Mouse (Mus musculus) olfactory bulb, adult 2 months (tissue): ENCODE measurements around the gene Aco1. TPM values are rescaled to one million over a fixed set of nuclear protein-coding genes. Genes with fewer than 3 reads are reported as not detected.

Experiments
- H3K27ac ChIP-seq: fragments of 200-500 bp; 2 replicates; pipeline ENCODE4 v1.5.1; 2012; ENCODE audit warnings: low read depth, low read length; ENCODE audit not compliant: insufficient read depth
- H3K4me1 ChIP-seq: fragments of 200-500 bp; 2 replicates; pipeline ENCODE4 v1.6.1; 2012; ENCODE audit warnings: low read length; ENCODE audit not compliant: control insufficient read depth, insufficient read depth
- H3K4me3 ChIP-seq: fragments of 200-500 bp; 2 replicates; pipeline ENCODE4 v1.5.1; 2012; ENCODE audit warnings: mild to moderate bottlenecking, low read depth, low read length, moderate library complexity; ENCODE audit not compliant: insufficient read depth
- CTCF ChIP-seq: fragments of 200-500 bp; IDR thresholded peaks from 2 replicates; pipeline ENCODE4 v1.5.1; 2012; ENCODE audit warnings: low read depth, mild to moderate bottlenecking, low read length, moderate library complexity; ENCODE audit not compliant: insufficient read depth
- POLR2A ChIP-seq: fragments of 200-500 bp; IDR thresholded peaks from 2 replicates; pipeline ENCODE4 v1.6.1; 2012; ENCODE audit warnings: mild to moderate bottlenecking, low read depth, low read length, moderate library complexity; ENCODE audit not compliant: insufficient read depth
- WGBS: fragments of 180-500 bp; shearing (Covaris S2); methylation state at CpG from one replicate; pipeline ENCODE4 v1.1.7; 2018; 5-methylcytosine and 5-hydroxymethylcytosine counted together
- polyA plus RNA-seq: library from polyadenylated mRNA; stranded (reverse); fragments of >200 nt; gene quantifications from 2 replicates; pipeline ENCODE4 v1.2.4, GENCODE M21; 2012; ENCODE audit warnings: low replicate concordance; ENCODE audit not compliant: missing spikeins, insufficient read depth, insufficient read length

Aco1 gene
- polyA plus RNA-seq, 1 experiment = not detected

DNA sequence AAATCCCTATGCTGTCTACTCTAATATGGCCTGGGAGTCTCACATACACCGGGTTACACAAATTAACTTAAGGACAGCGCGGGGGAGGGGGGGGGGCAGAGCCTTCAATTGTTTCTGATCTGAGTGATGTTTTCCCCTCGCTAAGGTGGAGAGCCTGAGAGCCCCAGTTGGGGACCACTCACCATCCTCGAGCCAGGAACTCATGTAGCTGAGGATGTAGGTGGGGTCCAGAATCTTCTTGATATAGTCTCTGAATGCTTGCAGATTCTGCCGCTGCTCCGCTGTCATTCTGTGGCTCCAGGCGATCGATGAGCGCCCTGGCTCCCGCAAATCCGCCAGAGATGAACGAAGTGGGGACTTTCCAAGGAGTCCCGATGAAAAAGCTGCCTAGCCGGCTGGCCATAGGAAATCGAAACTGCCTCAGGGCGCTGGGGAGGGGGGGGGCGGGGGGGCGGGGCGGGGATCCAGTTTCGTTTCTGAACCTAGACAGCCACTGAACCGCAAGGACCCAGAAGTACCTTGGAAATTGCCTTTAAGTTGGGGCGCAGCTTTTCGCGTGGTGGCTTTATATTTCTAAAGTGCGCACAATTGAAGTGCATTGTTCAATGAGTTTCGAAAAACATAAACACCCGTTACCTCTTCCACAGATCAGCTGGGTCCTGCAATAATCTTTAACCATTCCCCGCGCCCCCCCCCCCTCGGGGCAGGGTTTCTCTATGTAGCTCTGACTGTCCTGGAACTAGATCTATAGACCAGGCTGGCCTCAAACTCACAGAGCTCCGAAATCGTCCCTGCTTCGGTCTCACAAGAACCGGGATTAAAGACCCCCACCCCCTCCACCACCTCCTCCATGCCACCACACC, 96.8 kb downstream of the Aco1 start, which contains the start of gene Ddx58:
Ddx58 (minus strand) TSS at position 420 of the 863 bp plus-strand sequence.
- WGBS = 4% methylated on average over 35 of the region's 35 CpGs
- TF ChIP-seq POLR2A (no peak), CTCF (no peak)

DNA sequence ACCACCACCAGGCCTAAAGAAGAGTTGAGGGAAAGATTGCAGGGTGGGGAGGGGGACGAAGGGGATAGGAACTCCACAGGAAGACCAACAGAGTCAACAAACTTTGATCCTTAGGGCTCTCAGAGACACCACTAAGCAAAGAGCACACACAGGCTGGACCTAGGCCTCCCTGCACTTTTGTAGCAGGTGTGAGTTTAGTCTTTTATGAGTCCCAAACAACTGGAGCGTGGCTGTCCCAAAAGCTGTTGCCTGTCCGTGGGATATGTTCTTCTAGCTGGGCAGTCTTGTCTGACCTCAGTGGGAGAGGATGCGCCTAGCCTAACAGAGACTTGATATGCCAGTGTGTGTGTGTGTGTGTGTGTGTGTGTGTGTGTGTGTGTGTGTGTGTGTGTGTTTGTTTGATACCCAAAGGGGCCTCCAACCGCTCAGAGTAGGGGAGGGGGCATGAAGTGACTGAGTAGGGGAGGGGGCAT, 97.4 kb downstream of the Aco1 start:
- Histone ChIP-seq H3K4me1 (peaks cover 9% of the 10 kb centered on the region), H3K4me3 (peak overlapping the region; percentile 63), H3K27ac (no peak overlapping the region)
- 64% methylated on average over 5 of the region's 5 CpGs for WGBS
- TF ChIP-seq POLR2A = no peak
- no peak for TF ChIP-seq CTCF

More for the DNA sequence above, 96.8 kb downstream of the Aco1 start, which contains the start of gene Ddx58:
- Histone ChIP-seq H3K4me3 (peak within 1 kb of the TSS; percentile 63), H3K4me1 (peaks cover 9% of the 10 kb centered on the region), H3K27ac (no peak within 1 kb of the TSS)

DNA sequence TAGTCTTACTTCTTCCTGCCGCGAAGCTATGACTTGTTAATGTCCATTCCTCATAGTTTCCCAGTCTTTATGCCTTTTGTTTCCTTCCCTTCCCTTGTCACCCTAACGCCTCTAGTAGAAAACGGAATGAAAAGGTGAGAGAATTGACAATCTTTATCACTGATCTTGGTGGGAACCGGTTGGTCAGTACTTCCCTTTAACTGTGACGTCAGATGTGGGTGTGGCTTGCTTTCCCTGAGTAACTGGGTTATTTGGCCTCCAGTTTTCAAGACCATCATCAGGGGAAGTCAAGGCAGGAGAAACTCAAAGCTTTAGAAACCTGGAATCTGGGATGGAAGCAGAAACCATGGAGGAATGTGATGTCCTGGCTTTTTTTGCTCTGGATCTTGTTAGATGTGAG, 99.0 kb downstream of the Aco1 start:
- TF ChIP-seq CTCF (no peak), POLR2A (no peak)
- Histone ChIP-seq H3K4me3 (no peak overlapping the region), H3K4me1 (peaks cover 9% of the 10 kb centered on the region), H3K27ac (no peak overlapping the region)
- WGBS = 60% methylated on average over 6 of the region's 6 CpGs

GRCm38 (mm10) chr4:40243006-40243405, 100.1 kb downstream of the Aco1 start:
- Histone ChIP-seq H3K27ac (no peak overlapping the region), H3K4me3 (no peak overlapping the region), H3K4me1 (peaks cover 9% of the 10 kb centered on the region)
- WGBS = 79% methylated on average over 4 of the region's 4 CpGs
- TF ChIP-seq CTCF (no peak), POLR2A (no peak)

- Histone ChIP-seq H3K27ac (no peak overlapping the region), H3K4me3 (no peak overlapping the region), H3K4me1 (peaks cover 4% of the 10 kb centered on the region)
- WGBS = 88% methylated on average over 8 of the region's 8 CpGs
- TF ChIP-seq CTCF = no peak
- no peak for TF ChIP-seq POLR2A
Measured at GRCm38 (mm10) chr4:40244035-40244434, 101.2 kb downstream of the Aco1 start.

Other genes with a start within 250 kb of the Aco1 start
- not detected in 2 replicates for gene Ddx58, start 96.7 kb downstream of the Aco1 start, polyA plus RNA-seq
- gene Smim27, start 126.5 kb downstream of the Aco1 start, polyA plus RNA-seq = not detected in 2 replicates
- gene Topors, start 126.8 kb downstream of the Aco1 start, polyA plus RNA-seq = not detected in 2 replicates
- gene Ndufb6, start 136.3 kb downstream of the Aco1 start, polyA plus RNA-seq = not detected in 2 replicates